Mouse (Mus musculus) intestine, embryonic 14.5 days (tissue): ENCODE results near the gene St8sia1. TPM values are rescaled to one million over a fixed set of nuclear protein-coding genes. Genes with fewer than 3 reads are reported as not detected.

Experiments used
- ATAC-seq: fragments of 200-750 bp; cut with Nextera tagmentation; replicated peaks from 2 replicates; pipeline ENCODE4 v1.8.0; 2017; ENCODE audit warnings: low read depth, moderate number of reproducible peaks, moderate TSS enrichment, moderate library complexity; ENCODE audit not compliant: low FRiP score, low TSS enrichment
- DNase-seq: peaks from one replicate; pipeline ENCODE4 v3.0.0-alpha.2; 2018; ENCODE audit warnings: low spot score
- H3K27ac ChIP-seq: fragments of 300-500 bp; sonication (generic); 2 replicates; pipeline ENCODE4 v1.5.1; 2014; ENCODE audit warnings: low read depth, mild to moderate bottlenecking, control low read depth
- H3K27me3 ChIP-seq: fragments of 300-500 bp; sonication (generic); replicated peaks from 2 replicates; pipeline ENCODE4 v1.6.1; 2014; ENCODE audit warnings: low read length, control low read depth; ENCODE audit not compliant: control insufficient read depth, insufficient read depth
- H3K36me3 ChIP-seq: fragments of 300-500 bp; sonication (generic); 2 replicates; pipeline ENCODE4 v1.6.1; 2014; ENCODE audit warnings: low read length, control low read depth; ENCODE audit not compliant: control insufficient read depth, insufficient read depth
- H3K4me1 ChIP-seq: fragments of 300-500 bp; sonication (generic); replicated peaks from 2 replicates; pipeline ENCODE4 v1.6.1; 2014; ENCODE audit warnings: low read length, control low read depth, mixed read lengths; ENCODE audit not compliant: control insufficient read depth, insufficient read depth
- H3K4me2 ChIP-seq: fragments of 300-500 bp; sonication (generic); 2 replicates; pipeline ENCODE4 v1.6.1; 2014; ENCODE audit warnings: low read length
- H3K4me3 ChIP-seq: fragments of 300-500 bp; sonication (generic); 2 replicates; pipeline ENCODE4 v1.5.1; 2014; ENCODE audit warnings: low read depth, low read length, control low read depth, mixed read lengths
- H3K9ac ChIP-seq: fragments of 300-500 bp; sonication (generic); 2 replicates; pipeline ENCODE4 v1.6.1; 2014; ENCODE audit warnings: mild to moderate bottlenecking, low read length
- H3K9me3 ChIP-seq: fragments of 300-500 bp; sonication (generic); 2 replicates; pipeline ENCODE4 v1.6.1; 2016; ENCODE audit warnings: low read length, control low read depth; ENCODE audit not compliant: control insufficient read depth
- WGBS: fragments of 180-500 bp; shearing (Covaris S2); extraction: QIAGEN DNeasy Blood & Tissue Kit; methylation state at CpG from one replicate; pipeline ENCODE4 v1.1.7; 2014; 5-methylcytosine and 5-hydroxymethylcytosine counted together
- polyA plus RNA-seq: library from polyadenylated mRNA; unstranded; fragments of >200 nt; fragmentation: Nextera tagmentation; extraction: Ambion mirVana; gene quantifications from 2 replicates; pipeline ENCODE4 v1.2.1, GENCODE M21; 2014

Gene St8sia1
- polyA plus RNA-seq, 1 experiment from 2014 or later = 1.8 TPM

DNA sequence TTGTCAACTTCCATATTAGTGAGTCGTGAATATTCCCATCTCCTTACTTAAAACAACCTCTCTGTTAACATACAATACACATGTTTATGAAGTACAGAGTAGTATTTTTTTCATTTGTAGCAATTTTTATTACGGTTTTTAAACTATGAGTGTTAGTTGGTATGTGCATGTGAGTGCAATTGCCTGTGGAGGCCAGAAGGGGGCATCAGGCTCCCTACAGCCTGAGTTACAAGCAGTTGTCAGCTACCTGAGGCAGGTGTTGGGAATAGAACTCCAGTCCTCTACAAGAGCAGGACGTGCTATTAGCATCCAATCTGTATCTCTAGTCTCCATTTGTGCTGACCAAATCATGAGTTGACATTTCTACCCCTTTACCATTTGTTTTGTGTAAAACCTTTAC lies 19.8 kb downstream of the St8sia1 start:
- ATAC-seq = no peak
- 90% methylated on average over 3 of the region's 3 CpGs for WGBS

DNA sequence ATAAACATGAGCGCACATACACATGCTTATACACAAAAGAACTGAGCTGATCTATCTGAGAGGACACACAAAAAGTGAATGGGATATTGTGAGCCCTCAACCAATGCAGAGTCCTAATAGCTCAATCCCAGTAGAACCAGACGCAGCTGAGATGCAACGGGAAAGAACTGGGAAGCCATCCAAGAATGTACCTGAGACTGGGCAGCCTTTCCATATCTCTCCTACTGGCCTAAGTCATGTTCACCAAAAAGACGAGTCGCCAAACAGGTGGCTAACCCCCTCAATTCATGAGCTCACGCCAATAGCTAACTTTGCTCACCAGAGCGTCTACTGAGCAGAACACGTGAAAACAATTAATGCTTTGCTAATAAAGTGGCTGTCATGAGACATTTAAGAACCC lies 20.8 kb downstream of the St8sia1 start:
- Histone ChIP-seq H3K9ac (no peak overlapping the region), H3K4me2 (no peak overlapping the region), H3K9me3 (no peaks in the 10 kb centered on the region), H3K4me3 (no peak overlapping the region), H3K27ac (no peak overlapping the region), H3K4me1 (peaks cover 10% of the 10 kb centered on the region), H3K36me3 (no peaks in the 10 kb centered on the region), H3K27me3 (no peaks in the 10 kb centered on the region)
- no peak for DNase-seq
- ATAC-seq = no peak
- 81% methylated on average over 8 of the region's 8 CpGs for WGBS

More for the DNA sequence above, 19.8 kb downstream of the St8sia1 start:
- no peak overlapping the region for H3K4me3 ChIP-seq
- no peaks in the 10 kb centered on the region for H3K36me3 ChIP-seq
- peaks cover 7% of the 10 kb centered on the region for H3K4me1 ChIP-seq
- no peaks in the 10 kb centered on the region for H3K9me3 ChIP-seq
- H3K4me2 ChIP-seq = no peak overlapping the region
- no peak overlapping the region for H3K9ac ChIP-seq
- H3K27ac ChIP-seq = no peak overlapping the region
- H3K27me3 ChIP-seq = no peaks in the 10 kb centered on the region
- DNase-seq = no peak

DNA sequence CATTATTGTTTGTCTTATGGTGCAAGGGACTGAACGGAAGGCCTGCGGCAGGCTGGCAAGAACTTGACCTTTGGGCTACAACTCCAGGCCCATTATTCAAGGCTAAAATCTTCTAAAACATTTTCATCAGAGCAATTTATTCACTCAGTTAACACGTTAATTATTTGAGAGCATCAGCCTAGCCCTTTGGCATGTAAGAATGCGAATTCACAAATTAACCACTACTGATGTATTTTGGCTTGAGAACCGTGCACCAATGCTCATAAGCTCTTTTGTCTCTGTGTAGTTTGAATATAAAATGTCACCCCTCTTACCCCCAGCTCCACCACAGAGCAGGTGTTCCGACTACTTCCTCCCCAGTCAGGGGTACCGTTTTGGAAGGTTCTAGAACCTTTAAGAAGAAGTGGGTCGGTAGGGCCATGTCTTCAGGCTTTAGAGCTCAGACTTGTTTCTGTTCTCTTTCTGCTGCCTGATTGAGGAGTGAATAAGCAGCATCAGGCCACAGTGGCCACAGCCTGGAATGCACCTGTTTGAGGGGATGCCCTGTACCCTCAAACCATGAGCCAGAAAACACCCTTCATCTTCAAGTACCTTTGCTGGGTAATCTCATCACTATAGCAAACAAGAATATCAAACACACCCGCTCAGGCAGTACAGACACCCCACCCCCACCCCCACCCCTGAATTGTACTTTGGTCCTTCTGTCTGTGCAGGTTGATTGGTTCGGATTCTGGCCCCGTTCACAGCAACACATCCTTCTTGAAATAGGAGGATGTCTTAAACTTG lies 22.5 kb downstream of the St8sia1 start:
- no peaks in the 10 kb centered on the region for H3K9me3 ChIP-seq
- no peaks in the 10 kb centered on the region for H3K27me3 ChIP-seq
- no peak overlapping the region for H3K9ac ChIP-seq
- WGBS = 83% methylated on average over 11 of the region's 11 CpGs
- no peak overlapping the region for H3K4me2 ChIP-seq
- H3K27ac ChIP-seq = no peak overlapping the region
- peaks cover 12% of the 10 kb centered on the region for H3K4me1 ChIP-seq
- ATAC-seq (no peak), DNase-seq (no peak)
- no peaks in the 10 kb centered on the region for H3K36me3 ChIP-seq
- no peak overlapping the region for H3K4me3 ChIP-seq

DNA sequence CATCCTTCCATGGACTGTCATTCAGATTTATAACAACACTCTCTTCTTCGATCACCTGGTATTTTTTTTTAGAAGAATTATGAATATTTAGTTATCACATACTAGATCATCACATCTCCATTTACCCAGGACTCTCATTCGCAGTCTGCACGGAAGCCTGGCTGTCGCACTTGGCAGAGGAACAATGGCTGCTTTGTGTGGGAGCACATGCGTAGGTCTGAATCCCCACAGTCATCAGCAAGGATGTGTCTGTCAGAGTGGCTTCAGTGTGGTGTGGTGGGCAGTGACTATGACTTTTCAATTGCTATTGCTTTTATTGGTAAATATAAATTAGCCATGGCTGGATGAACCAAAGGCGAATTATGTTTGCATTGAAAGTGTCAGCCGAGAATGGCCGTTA lies 23.2 kb downstream of the St8sia1 start:
- H3K36me3 ChIP-seq = no peaks in the 10 kb centered on the region
- H3K9ac ChIP-seq = no peak overlapping the region
- H3K27ac ChIP-seq = no peak overlapping the region
- peaks cover 8% of the 10 kb centered on the region for H3K4me1 ChIP-seq
- H3K4me2 ChIP-seq = no peak overlapping the region
- no peak overlapping the region for H3K4me3 ChIP-seq
- H3K9me3 ChIP-seq = no peaks in the 10 kb centered on the region
- no peaks in the 10 kb centered on the region for H3K27me3 ChIP-seq
- no peak for ATAC-seq
- no peak for DNase-seq
- WGBS = 81% methylated on average over 8 of the region's 8 CpGs

DNA sequence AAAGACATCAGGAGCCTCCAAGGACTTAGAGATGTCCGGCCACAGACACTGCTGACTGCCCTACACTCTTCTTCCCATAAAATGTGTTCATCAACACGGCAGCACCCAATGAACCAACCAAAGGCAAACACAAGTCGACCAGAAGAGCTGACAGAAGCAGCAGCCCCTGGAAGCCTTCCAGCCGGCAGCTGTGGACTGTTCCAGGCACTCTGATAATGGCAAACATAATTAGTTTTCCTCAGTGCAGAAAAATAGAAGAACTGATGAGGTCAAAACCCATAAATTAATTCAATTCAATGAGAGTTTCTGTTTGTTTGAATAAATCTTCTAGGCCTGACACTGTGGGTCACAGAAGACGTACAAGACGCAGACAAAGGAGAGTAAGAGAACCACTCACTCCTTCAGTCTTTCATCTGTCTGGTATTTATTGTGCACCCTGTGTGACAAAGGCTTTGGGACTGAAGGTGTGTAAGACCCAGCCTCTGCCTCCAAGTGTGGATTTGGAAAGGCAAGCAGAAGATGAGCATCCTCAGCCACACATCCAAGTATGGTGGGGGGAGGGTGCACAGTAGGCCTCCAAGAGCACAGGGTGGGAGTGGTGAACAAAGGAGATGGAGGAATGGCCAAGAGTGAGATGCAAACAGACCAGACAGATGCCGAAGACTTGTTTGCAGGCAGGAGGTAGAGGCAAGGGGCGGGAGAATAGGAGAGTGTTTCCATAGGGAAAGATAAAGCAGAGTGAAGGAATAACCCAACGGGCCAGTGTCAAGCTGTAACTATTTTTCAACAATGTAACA lies 25.5 kb downstream of the St8sia1 start:
- H3K27ac ChIP-seq = no peak overlapping the region
- DNase-seq = no peak
- H3K4me1 ChIP-seq = 0 out of 2 replicates have a peak, but pooled peaks cover 5% of the 10 kb centered on the region

DNA sequence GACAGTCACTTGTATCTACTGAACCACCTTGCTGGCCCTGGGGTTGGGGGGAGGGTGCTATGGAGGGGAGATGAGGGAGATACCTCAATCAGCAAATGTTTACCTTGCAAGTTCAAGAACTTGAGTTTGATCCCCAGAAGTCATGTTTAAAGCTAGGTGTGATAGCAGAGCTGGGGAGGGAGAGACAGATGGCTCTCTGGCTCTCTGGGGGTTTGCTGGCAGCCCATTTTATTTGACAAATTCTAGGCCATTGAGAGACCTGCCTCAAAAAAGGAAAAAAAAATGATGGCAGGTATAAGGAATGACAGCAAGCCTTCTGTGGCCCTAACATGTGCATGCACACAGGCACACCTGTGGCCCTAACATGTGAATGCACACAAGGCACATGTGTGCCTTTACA lies 26.2 kb downstream of the St8sia1 start:
- DNase-seq (no peak), ATAC-seq (no peak)
- Histone ChIP-seq H3K9me3 (no peaks in the 10 kb centered on the region), H3K4me3 (no peak overlapping the region), H3K4me2 (no peak overlapping the region), H3K27me3 (no peaks in the 10 kb centered on the region), H3K36me3 (no peaks in the 10 kb centered on the region), H3K27ac (no peak overlapping the region), H3K9ac (no peak overlapping the region), H3K4me1 (0 out of 2 replicates have a peak, but pooled peaks cover 5% of the 10 kb centered on the region)

More for the DNA sequence above, 25.5 kb downstream of the St8sia1 start:
- WGBS = 46% methylated on average over 9 of the region's 9 CpGs
- Histone ChIP-seq H3K4me2 (no peak overlapping the region), H3K36me3 (no peaks in the 10 kb centered on the region), H3K9me3 (no peaks in the 10 kb centered on the region), H3K9ac (no peak overlapping the region), H3K27me3 (no peaks in the 10 kb centered on the region), H3K4me3 (no peak overlapping the region)
- ATAC-seq = no peak; the same call in 1 of the 2 replicates

DNA sequence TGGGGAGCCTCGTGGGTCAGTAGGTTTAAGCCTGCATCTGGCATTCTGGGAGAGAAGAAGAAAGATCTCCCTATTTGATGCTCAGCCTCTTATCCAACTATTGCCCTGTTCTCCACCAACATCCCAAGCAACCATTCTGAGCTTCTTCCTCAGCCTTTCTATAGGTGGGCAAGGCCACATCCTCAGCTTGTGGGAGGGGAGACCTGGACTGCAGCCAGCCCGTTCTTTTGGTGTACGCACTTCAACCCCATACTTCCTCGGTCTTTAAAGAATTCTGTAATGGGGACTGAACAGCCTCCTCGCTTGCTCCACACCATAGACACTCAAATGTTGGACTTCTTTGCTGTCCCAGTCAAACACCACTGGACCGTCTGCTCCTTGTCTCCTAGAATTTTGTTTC lies 31.7 kb downstream of the St8sia1 start:
- Histone ChIP-seq H3K9me3 (no peaks in the 10 kb centered on the region), H3K4me2 (no peak overlapping the region), H3K27ac (no peak overlapping the region)

DNA sequence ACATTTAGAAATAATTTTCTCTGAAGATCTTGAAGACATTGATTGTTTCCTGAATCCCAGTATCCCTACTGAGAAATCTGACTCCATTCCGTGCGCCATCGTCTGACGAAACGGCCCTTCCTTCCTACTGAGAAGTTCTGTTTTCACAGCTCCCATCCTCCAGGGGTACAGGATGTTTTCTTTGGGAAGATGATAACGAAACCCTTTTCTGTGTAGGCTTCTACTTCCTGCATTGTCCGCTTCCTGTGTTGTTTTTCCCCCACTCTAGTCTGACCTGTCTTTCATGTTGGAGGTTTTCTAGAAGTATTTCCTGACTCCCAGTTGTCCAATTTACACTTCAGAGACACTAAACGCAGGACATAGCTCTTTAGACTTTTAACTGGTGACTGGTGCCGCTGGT lies 32.1 kb downstream of the St8sia1 start:
- WGBS = 73% methylated on average over 9 of the region's 9 CpGs
- ATAC-seq (no peak), DNase-seq (no peak)
- Histone ChIP-seq H3K9ac (no peak overlapping the region), H3K36me3 (no peaks in the 10 kb centered on the region), H3K27me3 (no peaks in the 10 kb centered on the region), H3K9me3 (no peaks in the 10 kb centered on the region), H3K4me2 (no peak overlapping the region), H3K4me1 (no peaks in the 10 kb centered on the region), H3K27ac (no peak overlapping the region), H3K4me3 (no peak overlapping the region)

More for the DNA sequence above, 31.7 kb downstream of the St8sia1 start:
- Histone ChIP-seq H3K4me3 (no peak overlapping the region), H3K4me1 (no peaks in the 10 kb centered on the region), H3K27me3 (no peaks in the 10 kb centered on the region), H3K9ac (no peak overlapping the region), H3K36me3 (no peaks in the 10 kb centered on the region)
- ATAC-seq (no peak), DNase-seq (no peak)
- WGBS = 63% methylated on average over 6 of the region's 6 CpGs
